Mouse (Mus musculus) ES-E14 (cell line): ENCODE results near the gene Slc38a10.

Source experiments
- CHD2 ChIP-seq: IDR thresholded peaks from 2 replicates; pipeline ENCODE4 v1.6.1; 2014; ENCODE audit warnings: mild to moderate bottlenecking, low read depth, low read length, inconsistent platforms
- ZC3H11A ChIP-seq: IDR thresholded peaks from 2 replicates; pipeline ENCODE4 v1.6.1; 2012; ENCODE audit warnings: low read depth, mild to moderate bottlenecking, inconsistent platforms, low read length, borderline replicate concordance

GRCm38 (mm10) chr11:120169208-120169992 is 18.3 kb upstream of the Slc38a10 start:
- TF ChIP-seq ZC3H11A, result no peak
- peak; percentile 59 for TF ChIP-seq CHD2
